Mouse (Mus musculus) frontal cortex, postnatal 36 days (tissue): Measurements from ENCODE around the gene Selenom.

Experiments
- DNase-seq, 2 experiments: peaks; one replicate each; pipeline ENCODE4 v3.0.0; 2022; ENCODE audit warnings: low spot score in 2 of 2

Selenom gene

GRCm38 (mm10) chr11:3513291-3513690 is 1.2 kb upstream of the Selenom start:
- no peak for DNase-seq

GRCm38 (mm10) chr11:3515216-3515615 is 732 bp downstream of the Selenom start:
- no peak for DNase-seq

GRCm38 (mm10) chr11:3515637-3516036 is 1.2 kb downstream of the Selenom start:
- DNase-seq, result no peak

DNA sequence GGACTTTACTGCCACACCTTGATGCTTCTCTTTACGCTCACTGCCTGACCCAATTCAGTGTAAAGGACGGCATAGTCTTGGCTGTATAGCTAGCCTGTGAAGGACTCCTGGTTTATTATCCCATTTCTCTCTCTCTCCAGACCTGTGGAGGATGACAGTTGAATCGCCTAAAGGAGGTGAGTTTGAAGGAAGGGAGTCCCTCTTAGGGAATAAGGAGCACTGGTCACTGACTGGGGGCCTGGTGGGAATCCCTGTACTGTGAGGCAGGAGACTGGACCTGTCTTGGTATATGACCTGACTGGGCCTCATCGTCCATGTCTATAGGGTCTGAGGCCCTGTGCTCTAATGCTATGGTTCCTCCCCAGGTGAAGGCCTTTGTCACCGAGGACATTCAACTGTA is 1.6 kb downstream of the Selenom start:
- DNase-seq, result no peak

DNA sequence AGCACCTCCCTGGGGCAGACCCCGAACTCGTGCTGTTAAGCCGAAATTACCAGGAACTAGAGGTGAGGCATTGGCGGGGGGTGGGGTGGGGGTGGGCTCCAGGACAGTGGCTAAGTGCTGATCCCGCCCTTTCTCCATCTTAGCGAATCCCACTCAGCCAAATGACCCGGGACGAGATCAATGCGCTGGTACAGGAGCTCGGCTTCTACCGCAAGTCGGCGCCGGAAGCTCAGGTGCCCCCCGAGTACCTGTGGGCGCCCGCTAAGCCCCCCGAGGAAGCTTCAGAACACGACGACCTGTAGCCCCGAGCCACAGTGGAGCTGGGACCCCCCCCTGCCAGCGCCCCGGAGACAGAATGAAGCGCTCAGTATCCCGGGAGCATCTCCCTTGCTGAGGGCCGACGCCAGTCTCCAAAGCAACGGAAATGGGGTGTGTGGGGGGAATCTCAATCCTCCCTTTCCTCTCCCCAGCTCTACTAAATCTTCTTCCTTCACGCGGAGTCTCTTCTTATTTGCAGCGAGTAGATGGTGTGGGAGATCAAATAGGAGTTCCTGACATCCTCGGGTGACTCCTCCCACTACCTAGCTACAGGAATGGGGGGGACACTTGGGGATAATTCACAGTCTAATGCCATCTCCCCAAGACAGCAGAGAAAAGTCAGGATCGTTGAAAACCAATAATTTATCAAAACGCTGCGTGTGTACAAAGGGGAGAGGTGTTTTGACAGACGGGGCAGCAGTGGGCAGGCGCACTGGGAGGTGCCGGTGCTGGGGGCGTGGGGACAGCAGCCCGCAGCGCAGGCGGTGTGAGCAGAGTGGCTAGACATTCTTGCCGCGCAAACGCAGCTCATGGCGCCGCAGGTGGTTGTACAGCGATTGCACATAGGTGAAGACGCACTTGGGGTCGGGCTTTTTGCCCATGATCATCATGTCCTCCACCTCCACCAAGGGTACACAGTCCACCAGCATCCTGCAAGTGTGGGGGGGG is 2.7 kb downstream of the Selenom start:
- no peak for DNase-seq

DNA sequence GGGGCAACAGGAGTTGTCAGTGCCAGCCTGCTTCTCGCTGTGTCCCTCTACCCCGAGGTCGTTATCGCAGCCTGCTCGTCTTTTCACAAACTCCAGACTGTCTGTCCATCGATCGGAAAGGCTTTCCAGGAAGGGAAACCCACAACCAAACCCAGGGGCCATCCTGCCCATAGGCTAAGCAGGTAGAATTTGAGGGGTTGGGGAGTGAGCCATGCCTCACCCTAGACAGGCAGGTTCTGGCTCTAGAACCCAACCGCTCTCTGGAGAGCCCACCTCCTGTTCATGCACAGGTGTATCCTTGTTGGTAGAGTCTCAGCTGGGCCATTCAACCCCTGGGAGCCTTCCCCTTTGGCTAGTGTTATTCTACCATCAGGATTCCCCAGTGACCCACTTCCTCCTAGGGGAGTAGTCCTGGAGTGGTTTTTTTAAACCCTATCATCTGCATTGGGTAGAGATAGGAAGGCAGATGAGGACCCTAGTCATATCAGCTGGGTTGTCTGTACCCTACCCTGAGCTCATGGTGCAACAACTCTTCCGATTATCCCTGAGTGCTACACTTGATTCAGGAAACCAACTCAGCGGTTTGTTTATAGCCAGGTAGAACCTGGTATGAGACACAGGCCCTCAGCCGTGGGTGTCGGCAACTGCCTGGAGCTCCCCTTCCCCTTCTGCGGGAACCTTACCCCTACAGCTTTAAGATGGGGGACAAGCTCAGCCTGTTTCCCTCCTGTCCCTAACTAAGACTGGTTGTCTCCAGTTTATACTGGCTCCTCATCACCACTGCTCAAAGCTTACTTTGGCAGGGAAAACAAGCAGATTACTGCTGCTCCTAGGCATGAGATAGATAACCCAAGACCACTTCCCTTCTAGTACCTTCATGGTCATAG is 3.6 kb downstream of the Selenom start:
- DNase-seq, result no peak

DNA sequence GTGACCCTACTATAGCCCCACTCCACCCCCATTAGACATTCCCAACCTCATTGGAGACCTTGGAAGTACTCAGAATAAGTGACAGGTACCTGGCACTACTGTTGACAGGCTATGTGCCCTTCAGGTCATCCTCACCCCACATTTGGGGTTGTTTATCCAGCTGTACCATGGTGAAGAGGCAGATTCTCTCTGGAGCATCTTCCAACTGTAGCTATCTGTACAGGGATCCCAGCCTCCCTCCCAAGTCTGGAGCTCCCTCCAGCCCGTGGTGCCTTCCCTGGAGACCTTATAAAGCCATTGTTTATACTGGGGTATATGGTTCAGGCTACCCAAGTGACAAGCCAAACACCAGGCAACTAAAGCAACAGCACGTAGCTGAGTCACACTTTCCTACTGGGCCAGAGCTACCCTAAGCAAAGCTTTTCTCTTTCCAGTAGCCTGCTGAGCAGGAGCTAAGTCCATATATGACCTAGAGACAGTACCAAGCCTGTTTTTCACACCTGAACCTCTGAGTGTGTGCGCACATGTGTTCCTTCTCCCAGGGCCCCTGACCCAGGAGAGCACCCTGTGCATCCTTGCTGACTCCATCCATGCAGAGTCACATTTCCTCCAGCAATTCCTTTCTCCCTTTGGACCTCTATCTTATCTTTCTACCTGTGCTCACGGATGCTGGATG is 4.7 kb downstream of the Selenom start:
- no peak for DNase-seq

DNA sequence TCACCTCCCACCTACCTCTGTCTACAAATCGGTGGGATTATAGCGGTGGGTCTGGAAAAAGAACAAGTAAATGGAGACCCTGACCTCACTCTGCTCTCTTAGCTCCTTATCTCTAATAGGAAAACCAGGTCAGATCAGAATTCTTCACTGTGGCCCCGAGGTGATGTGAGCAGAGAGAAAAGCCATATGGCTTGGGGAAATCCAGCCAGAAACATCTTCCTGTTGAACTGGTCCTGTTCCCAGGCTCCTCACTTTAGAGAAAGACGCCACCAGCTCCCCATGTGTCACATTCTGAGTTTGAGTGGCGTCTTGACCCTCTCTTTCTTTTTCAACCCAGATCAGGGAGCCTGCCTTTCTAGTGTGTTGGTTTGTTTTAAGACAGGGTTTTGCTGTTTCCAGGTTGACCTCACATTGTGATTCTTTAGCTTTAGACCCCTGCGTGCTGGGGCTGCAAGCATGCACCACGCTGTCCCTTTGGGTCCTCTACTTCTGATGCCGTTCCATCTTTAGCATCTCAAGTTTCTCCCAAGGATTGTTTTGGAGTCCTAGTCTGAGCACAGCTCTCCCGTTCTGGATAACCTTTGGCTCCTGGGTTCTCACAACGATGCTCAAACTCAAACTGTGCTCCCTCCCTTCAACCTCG is 5.4 kb downstream of the Selenom start:
- DNase-seq, result no peak

DNA sequence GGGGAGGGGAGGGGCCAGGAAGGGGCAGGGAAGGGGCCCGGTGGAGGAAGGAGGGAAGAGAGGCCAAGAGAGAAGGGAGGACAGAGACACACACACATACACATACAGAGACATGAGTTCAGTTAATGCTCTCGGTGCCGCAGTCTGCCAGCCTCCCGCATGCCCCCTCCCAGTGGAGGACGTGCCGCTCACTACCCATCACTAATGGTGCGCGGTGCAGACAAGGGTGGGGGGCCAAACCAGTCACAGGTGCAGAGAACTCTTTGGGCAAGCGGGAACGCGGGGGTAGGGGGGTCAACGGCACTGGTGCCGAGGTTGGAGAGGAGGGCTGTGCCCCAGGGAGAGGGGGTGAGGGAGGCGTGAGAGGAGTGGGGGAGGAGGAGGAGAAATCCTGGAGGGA is 6.4 kb downstream of the Selenom start:
- DNase-seq, result no peak

- no peak for DNase-seq
These were observed 7.1 kb downstream of the Selenom start for GRCm38 (mm10) chr11:3521339-3522224.

DNA sequence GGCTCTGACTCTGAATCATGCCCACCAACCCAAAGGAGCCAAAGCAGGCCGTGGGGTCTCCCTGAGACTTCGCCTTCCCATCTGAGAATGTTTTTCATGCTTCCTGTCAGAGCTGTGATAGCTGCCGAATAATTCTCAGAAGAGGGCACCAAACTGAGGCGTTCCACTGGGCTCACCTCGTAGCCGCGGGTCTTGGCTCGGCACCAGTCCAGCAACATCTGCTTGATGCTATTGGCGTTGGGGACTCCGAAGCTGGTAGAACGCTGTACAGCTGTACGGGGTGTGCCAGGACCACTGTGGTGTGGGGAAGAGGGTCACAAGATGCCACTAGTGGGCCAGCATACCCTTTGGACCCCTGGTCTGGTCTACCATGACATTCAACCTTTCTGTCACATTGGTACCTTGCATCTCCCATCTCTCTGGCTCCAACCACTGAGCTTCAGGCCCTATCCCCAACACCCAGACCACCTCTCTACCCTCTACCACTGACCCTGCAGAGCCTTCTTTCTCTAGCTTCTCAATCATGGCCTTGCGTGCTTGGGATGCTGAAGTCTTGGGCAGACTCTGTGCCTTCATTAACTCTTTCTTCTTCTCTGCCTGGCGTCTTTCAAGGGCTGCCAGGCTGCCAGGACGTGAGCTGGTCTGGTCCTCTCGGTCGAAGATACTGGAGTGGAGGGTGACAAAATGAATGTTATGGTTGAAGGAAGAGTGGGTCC is 8.0 kb downstream of the Selenom start:
- DNase-seq, result no peak

DNA sequence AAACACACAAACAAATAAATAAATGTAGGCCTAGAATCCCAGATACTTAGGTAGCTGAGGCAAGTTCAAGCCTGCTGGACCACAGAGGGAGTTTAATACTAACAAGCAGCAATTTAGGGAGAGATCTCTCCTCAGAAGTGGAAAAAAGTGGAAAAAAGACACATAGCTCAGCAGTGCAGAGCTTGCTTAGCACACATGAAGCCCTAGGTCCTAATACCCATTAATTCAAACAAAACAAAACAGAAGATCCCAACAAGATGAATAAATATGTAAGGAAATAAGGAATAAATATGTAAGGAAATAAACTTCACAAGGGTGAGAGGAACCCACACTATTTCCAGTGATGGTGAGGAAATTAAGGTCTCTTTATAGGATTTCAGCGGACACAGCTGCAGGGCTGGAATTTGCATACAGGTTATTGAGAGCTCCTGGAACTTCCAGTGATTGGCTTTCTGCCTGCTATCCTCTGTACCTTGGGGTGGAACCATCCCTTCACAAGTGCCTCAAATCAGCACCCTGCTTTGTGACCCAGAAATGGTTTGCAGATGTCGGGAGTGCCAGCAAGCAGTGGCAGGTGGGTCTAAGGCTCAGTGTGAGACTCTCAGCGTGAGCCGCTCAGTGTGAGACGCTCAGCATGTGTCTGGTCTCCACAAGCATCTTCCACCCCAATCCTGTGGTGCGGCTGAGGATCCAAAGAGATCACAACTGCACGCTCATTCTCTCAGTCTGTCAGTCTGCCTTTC is 9.5 kb downstream of the Selenom start:
- no peak for DNase-seq

GRCm38 (mm10) chr11:3525560-3525959 is 11.1 kb downstream of the Selenom start:
- no peak for DNase-seq

DNA sequence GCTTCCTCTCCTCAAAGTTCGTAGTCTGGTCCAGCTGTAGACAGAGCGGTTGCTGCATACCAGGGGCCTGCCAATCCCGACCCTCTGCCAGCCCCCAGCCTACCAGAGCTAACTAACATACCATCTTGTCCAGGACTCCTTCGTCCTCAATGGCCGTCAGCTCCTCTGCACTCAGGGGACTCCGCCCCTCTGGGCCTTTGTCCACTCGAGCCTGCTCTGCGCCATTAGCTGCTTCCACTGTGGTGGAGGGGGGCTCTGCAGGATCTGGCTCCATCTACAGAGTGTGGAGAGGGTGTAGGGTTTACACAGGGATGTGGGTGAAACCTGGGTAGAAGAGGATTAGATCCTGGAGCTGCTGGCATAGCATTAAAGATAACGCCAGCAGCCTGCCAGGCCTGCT is 11.7 kb downstream of the Selenom start:
- DNase-seq, result no peak

- no peak for DNase-seq
These were observed 12.7 kb downstream of the Selenom start for GRCm38 (mm10) chr11:3526979-3527738.

GRCm38 (mm10) chr11:3527766-3528165 is 13.3 kb downstream of the Selenom start:
- no peak for DNase-seq

- DNase-seq, result no peak
These were observed 13.7 kb downstream of the Selenom start for GRCm38 (mm10) chr11:3528208-3528607.
